Mouse (Mus musculus) Muller cell, postnatal 12 days (primary cell): ENCODE measurements around the gene Rab31.
A peak's percentile ranks its signal among the peaks of the same experiment; 100 is the strongest.

Source experiments
- DNase-seq: peaks from one replicate; pipeline ENCODE4 v3.0.0-alpha.2; 2015; ENCODE audit errors: inconsistent ontology term

Gene Rab31

GRCm38 (mm10) chr17:65771951-65772934 is at the start of gene Rab31:
Gene Rab31, minus strand, starts transcription at chr17:65772752.
- DNase-seq, result peak; percentile 90

- no peak for DNase-seq
These were observed 47.6 kb upstream of the Rab31 start for GRCm38 (mm10) chr17:65820197-65820596.

GRCm38 (mm10) chr17:65813763-65814162 is 41.2 kb upstream of the Rab31 start:
- DNase-seq, result no peak

GRCm38 (mm10) chr17:65811032-65811431 is 38.5 kb upstream of the Rab31 start:
- DNase-seq, result no peak

GRCm38 (mm10) chr17:65806416-65806815 is 33.9 kb upstream of the Rab31 start:
- no peak for DNase-seq

GRCm38 (mm10) chr17:65805966-65806365 is 33.4 kb upstream of the Rab31 start:
- no peak for DNase-seq

GRCm38 (mm10) chr17:65802026-65802425 is 29.5 kb upstream of the Rab31 start:
- DNase-seq, result no peak

- DNase-seq, result no peak
These were observed 27.9 kb upstream of the Rab31 start for GRCm38 (mm10) chr17:65800451-65800850.

GRCm38 (mm10) chr17:65799353-65799752 is 26.8 kb upstream of the Rab31 start:
- no peak for DNase-seq

GRCm38 (mm10) chr17:65798446-65798845 is 25.9 kb upstream of the Rab31 start:
- no peak for DNase-seq

- DNase-seq, result no peak
These were observed 23.5 kb upstream of the Rab31 start for GRCm38 (mm10) chr17:65796056-65796455.

- DNase-seq, result no peak
These were observed 21.7 kb upstream of the Rab31 start for GRCm38 (mm10) chr17:65794096-65794850.

- DNase-seq, result no peak
These were observed 20.9 kb upstream of the Rab31 start for GRCm38 (mm10) chr17:65793307-65793930.

- DNase-seq, result peak; percentile 61
These were observed 18.6 kb upstream of the Rab31 start for GRCm38 (mm10) chr17:65791161-65791560.

- no peak for DNase-seq
These were observed 17.0 kb upstream of the Rab31 start for GRCm38 (mm10) chr17:65789576-65789975.

- no peak for DNase-seq
These were observed 16.2 kb upstream of the Rab31 start for GRCm38 (mm10) chr17:65788542-65789291.

- no peak for DNase-seq
These were observed 14.7 kb upstream of the Rab31 start for GRCm38 (mm10) chr17:65787261-65787660.

GRCm38 (mm10) chr17:65786225-65786624 is 13.7 kb upstream of the Rab31 start:
- no peak for DNase-seq

- no peak for DNase-seq
These were observed 13.2 kb upstream of the Rab31 start for GRCm38 (mm10) chr17:65785707-65786106.

- no peak for DNase-seq
These were observed 12.1 kb upstream of the Rab31 start for GRCm38 (mm10) chr17:65784610-65785140.
